Mouse (Mus musculus) small intestine, adult 2 months (tissue): ENCODE measurements around the gene Trim60.

ENCODE experiments used
- CTCF ChIP-seq: fragments of 200-500 bp; IDR thresholded peaks from 2 replicates; pipeline ENCODE4 v1.5.1; 2012; ENCODE audit warnings: low read depth, mild to moderate bottlenecking, control low read depth, inconsistent platforms, low read length, moderate library complexity, mixed read lengths; ENCODE audit not compliant: insufficient replicate concordance, insufficient read length; ENCODE audit errors: extremely low read depth
- POLR2A ChIP-seq: fragments of 200-500 bp; IDR thresholded peaks from 2 replicates; pipeline ENCODE4 v1.6.1; 2012; ENCODE audit warnings: low read depth, mild to moderate bottlenecking, control low read depth, inconsistent platforms, low read length, moderate library complexity

DNA sequence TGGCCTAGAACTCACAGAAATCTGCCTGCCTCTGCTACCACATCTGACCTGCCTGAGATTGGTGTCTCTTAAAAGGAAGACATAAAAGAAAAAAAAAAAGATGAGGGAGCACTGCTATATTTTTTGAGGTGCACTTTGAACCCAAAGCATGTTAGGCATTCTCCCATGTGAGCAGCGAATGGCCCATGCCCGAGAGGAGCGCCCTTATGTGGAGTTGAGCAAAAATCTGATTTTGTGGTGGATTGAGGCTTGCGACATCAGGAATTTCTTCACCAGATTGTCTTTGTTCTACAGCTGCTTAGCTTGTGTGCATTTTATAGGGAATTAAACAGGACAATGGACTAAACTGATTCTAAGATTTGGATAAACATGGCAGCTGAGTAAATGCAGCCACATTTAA, 28.8 kb upstream of the Trim60 start:
- TF ChIP-seq POLR2A (no peak), CTCF (no peak)
